Mouse (Mus musculus): Measurements from ENCODE around the gene Eif4a1.
"Not testable (repeated sequence)": the region's sequence is repeated elsewhere in the genome, so short reads cannot be mapped to it uniquely, and the experiment has no call there.

The Eif4a1 gene

DNA sequence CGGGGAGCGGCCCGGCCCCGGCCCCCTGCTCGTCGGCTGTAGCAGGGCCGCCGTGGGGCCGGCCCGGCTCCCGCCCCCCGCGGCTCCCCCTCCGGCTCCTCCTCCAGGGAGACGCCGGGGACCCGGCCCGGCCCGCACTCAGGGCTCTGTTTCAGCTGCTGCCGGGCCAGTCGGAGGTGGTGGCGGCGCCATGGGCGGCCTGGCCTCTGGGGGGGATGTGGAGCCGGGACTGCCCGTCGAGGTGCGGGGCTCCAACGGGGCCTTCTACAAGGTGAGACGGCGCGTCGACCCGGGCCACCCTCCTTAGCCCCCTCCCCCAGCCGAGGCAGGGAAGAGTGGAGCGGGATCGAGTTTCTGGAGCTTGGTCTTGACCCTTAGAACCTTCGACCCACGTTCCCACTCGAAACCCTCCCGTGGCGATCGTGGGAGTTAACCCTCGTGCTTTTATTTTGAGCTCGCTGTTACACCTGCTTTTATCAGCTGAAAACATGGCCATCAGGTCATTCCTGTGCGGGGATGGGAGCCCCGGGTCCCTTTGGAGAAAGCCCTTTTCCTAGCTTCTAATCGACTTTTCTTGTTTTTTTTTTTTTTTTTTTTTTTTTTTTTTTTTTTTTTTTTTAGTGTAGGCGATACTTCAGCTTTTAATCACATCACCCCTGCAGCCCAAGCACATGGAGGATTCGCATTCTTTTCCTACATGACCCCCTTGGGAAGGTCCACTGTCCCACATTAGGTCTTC, 38.9 kb downstream of the Eif4a1 start:
- DNase-seq (ENCODE audit: low read depth, low spot score), result no peak

DNA sequence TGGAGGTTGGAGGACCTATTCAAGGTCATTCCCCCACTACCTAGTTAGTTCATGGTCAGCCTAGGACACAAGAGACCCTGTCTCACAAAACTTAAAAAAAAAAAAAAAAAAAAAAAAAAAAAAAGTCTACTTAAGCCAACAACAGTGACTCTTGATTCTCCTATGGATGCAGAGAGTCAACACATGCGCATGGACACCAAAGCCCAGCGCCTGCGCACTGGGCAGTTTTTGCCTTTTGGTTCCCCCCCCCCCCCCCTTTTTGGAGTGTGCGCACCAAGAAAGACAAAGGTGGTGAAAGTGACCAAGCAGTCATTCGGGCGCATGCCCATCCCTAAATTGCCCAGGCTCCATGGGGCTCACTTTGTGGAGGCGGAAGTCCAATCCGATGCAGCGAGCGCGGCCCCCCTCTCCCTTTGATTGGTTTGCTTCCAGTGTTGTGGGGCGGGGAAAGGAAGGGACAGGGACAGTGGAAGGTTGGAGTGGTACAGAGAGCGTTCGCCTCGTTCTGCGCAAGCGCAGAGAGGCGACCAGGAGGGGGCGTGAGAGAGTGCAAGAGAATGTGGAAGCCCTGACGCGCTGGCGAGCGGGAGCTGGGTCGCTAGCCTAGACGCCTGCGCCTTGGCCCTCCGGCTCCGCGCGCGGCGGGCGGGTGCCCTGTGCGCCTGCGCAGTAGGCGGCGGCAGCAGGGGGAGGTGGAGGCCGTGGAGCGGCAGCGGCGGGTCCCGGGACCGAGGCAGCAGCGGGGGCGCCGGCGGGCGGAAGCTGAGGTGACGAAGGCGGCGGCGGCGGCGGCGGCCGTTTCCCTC, 39.7 kb downstream of the Eif4a1 start, which contains the start of gene Fxr2:
Gene Fxr2, plus strand, starts transcription at position 707 of the 806 bp plus-strand sequence.
- DNase-seq (ENCODE audit: low read depth, low spot score), result peak; percentile 100

DNA sequence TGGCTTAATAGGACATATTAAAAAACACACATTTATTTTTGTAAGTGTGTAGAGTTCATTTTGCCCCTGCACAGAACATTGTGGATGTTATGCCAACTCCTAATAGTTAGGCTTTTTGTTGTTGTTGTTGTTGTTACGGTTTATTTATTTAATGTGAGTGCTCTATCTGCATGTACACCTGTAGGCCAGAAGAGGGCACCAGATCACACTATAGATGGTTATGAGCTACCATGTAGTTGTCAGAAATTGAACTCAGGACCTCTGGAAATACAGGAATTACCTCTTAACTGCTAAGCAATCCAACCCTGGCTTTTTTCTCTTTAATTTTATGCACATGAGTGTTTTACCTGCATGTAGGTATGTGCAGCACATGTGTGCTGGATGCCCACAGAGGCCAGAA, 42.4 kb downstream of the Eif4a1 start:
- no peak for DNase-seq (ENCODE audit: low read depth, low spot score)

DNA sequence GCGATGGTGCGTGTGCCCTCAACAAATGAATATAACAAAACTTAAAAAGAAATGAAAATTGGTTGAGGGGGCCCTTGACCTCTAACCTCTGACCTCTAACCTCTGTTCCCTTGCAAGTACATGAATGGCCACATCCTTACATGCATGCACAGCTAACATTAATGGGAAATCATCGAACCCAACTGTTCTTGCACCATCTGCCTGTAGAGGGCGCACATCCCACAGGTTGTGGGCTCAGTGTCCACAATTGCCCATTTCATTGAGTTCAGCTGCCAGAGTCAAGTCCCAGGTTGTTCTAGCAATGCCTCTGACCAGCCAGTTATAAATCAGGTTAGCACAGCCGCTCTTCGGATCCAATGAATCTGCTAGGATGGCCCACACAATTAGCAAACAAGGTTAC, 43.9 kb downstream of the Eif4a1 start:
- DNase-seq (ENCODE audit: low read depth, low spot score), result no peak

DNA sequence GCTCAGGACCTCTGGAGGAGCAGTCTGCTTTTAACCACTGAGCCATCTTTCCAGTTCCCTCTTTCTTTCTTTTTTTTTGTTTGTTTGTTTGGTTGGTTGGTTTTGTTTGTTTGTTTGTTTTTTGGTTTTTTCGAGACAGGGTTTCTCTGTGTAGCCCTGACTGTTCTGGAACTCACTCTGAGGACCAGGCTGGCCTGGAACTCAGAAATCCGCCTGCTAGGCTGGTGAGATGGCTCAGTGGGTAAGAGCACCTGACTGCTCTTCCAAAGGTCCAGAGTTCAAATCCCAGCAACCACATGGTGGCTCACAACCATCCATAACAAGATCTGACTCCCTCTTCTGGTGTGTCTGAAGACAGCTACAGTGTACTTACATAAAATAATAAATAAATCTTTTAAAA, 47.9 kb downstream of the Eif4a1 start:
- DNase-seq (ENCODE audit: low read depth, low spot score), result not testable (repeated sequence)

DNA sequence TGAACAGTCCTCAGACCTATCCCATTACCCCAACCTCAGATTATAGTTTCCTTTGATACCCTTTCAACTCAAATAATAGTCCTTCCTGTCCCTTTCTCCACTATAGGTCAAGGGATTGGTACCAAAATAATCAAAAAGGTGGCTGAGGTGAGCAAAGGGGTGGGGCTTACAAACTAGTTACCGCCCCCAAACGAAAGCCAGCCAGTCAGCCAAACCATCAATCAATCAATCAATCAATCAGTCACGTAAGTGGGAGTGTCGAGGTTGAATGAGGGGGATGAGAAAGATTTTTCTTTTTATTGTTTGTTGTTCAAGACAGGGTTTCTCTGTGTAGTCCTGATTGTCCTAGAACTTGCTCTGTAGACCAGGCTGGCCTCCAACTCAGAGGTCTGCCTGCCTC, 49.2 kb downstream of the Eif4a1 start:
- no peak for DNase-seq (ENCODE audit: low read depth, low spot score)

DNA sequence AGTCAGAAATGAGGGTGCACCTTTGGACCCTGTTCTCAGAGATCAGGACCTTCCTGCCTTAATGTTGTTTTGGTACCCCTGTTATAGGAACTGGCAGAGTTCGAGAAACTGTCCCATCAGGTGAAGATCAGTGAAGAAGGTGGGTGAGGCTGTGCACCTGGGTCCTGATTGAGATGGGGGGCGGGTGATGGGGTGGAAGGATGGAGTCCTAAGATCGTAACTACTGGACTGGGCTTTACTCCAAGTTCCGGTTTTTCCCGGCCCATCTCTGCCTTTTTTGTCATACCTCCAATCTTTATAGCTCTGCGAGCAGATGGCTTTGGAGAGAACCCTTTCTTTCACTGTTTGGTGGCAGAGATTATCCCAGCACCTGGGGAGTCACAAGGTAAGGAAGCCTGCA, 49.8 kb downstream of the Eif4a1 start:
- no peak for DNase-seq (ENCODE audit: low read depth, low spot score)

DNA sequence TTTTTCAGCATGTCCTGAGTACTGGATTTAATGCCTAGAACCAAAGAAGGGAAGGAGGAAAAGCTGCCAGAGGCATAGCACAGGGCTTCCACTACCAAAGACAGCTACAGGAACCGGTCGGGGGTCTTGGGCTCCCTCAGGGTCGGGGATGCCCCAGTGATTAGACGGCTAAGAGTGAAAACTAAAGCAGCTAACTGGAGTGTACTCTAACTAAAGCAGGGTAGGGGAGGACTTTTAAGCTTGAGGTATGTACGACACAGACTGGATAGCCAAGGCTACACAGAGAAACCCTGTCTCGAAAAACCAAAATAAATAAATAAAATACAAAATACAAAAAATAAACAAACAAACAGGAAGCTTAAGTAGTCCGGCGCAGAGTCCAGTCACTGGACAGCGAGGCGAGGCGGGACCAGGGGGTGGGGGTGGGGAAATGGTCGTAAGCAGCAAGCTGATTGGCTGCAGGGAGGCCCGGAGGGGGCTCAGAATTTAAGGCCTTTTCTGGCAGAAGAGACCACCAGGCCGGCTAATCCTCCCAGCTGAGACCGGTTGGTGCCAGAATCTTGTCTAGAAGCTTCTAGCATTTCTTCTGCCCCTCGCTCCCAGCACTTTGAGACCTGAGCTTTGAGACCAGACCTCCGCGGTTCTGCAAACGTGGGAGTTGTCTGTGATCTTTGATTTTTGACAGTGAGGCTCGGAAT, 50.5 kb downstream of the Eif4a1 start, which contains the start of gene Sat2:
Gene Sat2, plus strand, starts transcription at position 454 of the 698 bp plus-strand sequence.
- no peak for DNase-seq (ENCODE audit: low read depth, low spot score)

DNA sequence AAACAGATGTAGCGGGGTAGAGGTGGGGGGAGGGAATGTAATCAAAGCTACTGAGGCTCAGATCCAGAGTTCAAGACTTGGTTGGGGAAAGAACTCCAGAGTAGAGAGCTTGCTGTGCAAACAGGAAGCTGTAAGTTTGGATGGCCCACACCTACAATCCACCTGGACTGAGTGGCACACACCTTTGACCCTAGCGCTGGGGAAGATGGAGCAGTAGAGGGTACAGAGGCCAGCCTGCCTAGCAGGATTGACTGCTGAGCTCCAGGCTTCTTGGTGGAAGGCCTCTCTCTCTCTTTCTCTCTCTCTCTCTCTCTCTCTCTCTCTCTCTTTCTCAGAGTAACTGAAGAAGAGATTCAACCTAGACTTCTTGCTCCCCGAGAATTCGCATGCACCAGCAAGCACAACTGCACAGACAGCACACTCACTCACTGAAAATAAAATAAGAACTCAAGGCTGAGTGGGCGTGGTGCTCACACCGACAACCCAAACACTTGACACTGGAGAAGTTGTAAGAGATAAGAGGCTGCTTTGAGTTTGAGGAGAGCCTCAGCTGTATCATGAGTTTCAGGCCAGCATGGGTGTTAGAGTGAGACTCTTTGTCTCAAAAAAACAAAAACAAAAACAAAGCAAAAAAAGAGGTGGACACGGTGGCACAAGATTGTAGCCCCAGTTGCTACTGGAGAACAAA, 51.7 kb downstream of the Eif4a1 start:
- no peak for DNase-seq (ENCODE audit: low read depth, low spot score)

DNA sequence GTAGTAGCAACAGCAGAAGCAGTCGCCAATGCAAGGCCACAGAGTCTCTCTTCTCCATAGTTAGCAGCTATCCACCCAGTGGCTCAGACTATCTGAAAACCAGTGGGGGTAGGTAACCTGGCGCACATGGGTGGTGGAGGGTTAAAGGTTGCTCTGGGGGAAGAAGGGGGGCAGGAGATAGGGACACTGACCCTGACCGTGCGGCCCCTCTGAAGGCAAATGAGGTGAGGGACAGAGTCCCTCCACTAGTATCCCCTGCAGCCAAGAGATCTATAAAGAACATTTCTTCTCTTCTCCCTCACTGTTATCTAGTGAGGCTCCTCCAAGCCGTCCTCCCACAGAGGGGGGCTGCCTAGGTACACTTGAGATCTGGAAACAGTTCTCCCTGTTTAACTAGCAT, 54.4 kb downstream of the Eif4a1 start, which contains the start of gene Shbg:
Gene Shbg, minus strand, starts transcription at position 101 of the 400 bp plus-strand sequence.
- DNase-seq (ENCODE audit: low read depth, low spot score), result no peak
